Comparison of ENCODE assay signal across 13 mouse cellular contexts in genomic region chr10:3920368-3921152, GRCm38 (mm10). TPM values are rescaled to one million over a fixed set of nuclear protein-coding genes. Genes with fewer than 3 reads are reported as not detected.
DNase-seq lines count a peak whose midpoint lies in the region; ATAC-seq and TF ChIP-seq lines count a peak whose summit lies in the region.
"Had no signal": no experiment of that assay in that cellular context is flagged by ENCODE, and none has a peak within 500 bp of the region (broad histone marks: within the 10 kb centered on the region; RNA-seq: fewer than 3 reads in every experiment).

No protein-coding gene starts in this region.

- TF ChIP-seq CTCF in layer of hippocampus, adult 2 months (conservative IDR thresholded peaks at IDR 0.05), result no peak
- no peak for TF ChIP-seq CTCF in gastrocnemius, adult 2 months (IDR thresholded peaks at IDR 0.05)

- ATAC-seq in CD4-positive, CD25-positive, alpha-beta regulatory T cell, adult 4 months, result no peak

- intact Hi-C loops in gastrocnemius, adult 2 months (cut with DNase I), result no loop called here

- H3K27ac ChIP-seq in layer of hippocampus, adult 2 months, result peak overlapping the region; percentile 6; the same call in 1 of the 2 replicates
- H3K27ac ChIP-seq in gastrocnemius, adult 2 months, result no peak overlapping the region
- H3K27ac ChIP-seq: left cerebral cortex, adult 2 months had no signal

- DNase-seq in heart, adult 11 months, result peak; percentile 79
- no peak for DNase-seq in heart, adult 8-10 months (ENCODE audit: low spot score)
- DNase-seq in right cerebral cortex, adult 2 months (ENCODE audit: low spot score in 2 of 2), result peak; percentile 13 to 23
- DNase-seq in right cerebral cortex, postnatal 4 days, result no peak
- DNase-seq in layer of hippocampus, adult 2 months (ENCODE audit: low spot score in 2 of 2), result peak; percentile 31 to 56
- DNase-seq in lung, postnatal 10 days, result no peak
- no peak for DNase-seq in gastrocnemius, adult 2 months
- DNase-seq: adrenal gland, adult 8-10 months; gastrocnemius, postnatal 14 days; heart, postnatal 14 days; thymus, postnatal 25 days had no signal

- H3K4me3 ChIP-seq in layer of hippocampus, adult 2 months, result no peak overlapping the region; the same call in 1 of the 2 replicates
- H3K4me3 ChIP-seq in gastrocnemius, adult 2 months, result no peak overlapping the region
- H3K4me3 ChIP-seq: left cerebral cortex, adult 2 months had no signal

RNA-seq across cellular contexts. Expression of gene Mthfd1l, which starts 52.4 kb away (rescaled TPM):
- 1 to 10 TPM in 2 of 4 experiments, under 1 TPM in 2; 0.72 to 1.9 (median 1.2) TPM for total RNA-seq in heart, adult 8-10 months (2022)
- total RNA-seq in layer of hippocampus, adult 2 months (2021), result 1 to 10 TPM; 8.2 to 9.2 TPM
- polyA plus RNA-seq in CD4-positive, CD25-positive, alpha-beta regulatory T cell, adult 4 months (2017; shearing (Covaris generic)), result 10 to 100 TPM; 13.4 to 21.5 TPM
- under 1 TPM; 0.42 to 0.48 TPM for total RNA-seq in gastrocnemius, adult 2 months (2021)

Comparison
In these comparisons a context has a peak if more than half of its experiments do, and no peak if none do; other contexts are left out.
1. DNase-seq: peak in heart, adult 11 months (single experiment), right cerebral cortex, adult 2 months (2 of 2) and layer of hippocampus, adult 2 months (2 of 2); none in heart, adult 8-10 months (single experiment), right cerebral cortex, postnatal 4 days (single experiment), lung, postnatal 10 days (single experiment) and gastrocnemius, adult 2 months (single experiment).